Mouse (Mus musculus) MEL (cell line): ENCODE results near the gene Cx3cr1.

Experiments
- CTCF ChIP-seq, 3 experiments: IDR thresholded peaks in 2 of 3; conservative IDR thresholded peaks in 1 of 3; 2 replicates each; pipeline ENCODE4 v1.5.1; 2011 to 2012; ENCODE audit warnings: low read length in 3 of 3, low read depth in 2 of 3, mild to moderate bottlenecking in 2 of 3, improper control_type of control experiment in 1 of 3, inconsistent platforms in 1 of 3, mixed read lengths in 1 of 3, moderate library complexity in 1 of 3; ENCODE audit not compliant: control insufficient read depth in 1 of 3, insufficient read depth in 1 of 3, poor library complexity in 1 of 3, severe bottlenecking in 1 of 3
- TAL1 ChIP-seq: IDR thresholded peaks from 2 replicates; pipeline ENCODE4 v1.6.1; 2012; ENCODE audit warnings: mild to moderate bottlenecking, inconsistent platforms, low read length, moderate library complexity, mixed read lengths
- TCF12 ChIP-seq: IDR thresholded peaks from 2 replicates; pipeline ENCODE4 v1.6.1; 2014; ENCODE audit warnings: low read depth, mild to moderate bottlenecking, inconsistent platforms, low read length, improper control_type of control experiment, moderate library complexity

DNA sequence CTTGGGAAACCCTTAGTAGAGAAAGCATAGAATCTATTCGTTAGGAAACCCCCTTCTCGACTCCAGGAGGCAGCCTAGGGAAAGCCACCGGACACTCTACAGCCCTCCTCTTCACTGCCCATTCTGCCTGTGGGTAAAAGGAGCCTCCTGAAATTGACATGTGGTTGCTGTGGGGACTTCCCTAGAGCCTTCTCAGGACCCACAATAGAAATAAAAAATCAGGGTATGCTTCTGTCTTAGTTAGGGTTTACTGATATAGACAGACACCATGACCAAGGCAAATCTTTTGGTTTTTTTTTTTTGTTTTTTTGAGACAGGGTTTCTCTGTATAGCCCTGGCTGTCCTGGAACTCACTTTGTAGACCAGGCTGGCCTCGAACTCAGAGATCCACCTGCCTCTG lies 73.6 kb downstream of the Cx3cr1 start:
- TF ChIP-seq CTCF (IDR thresholded peaks at IDR 0.05 in 2 of 3, conservative IDR thresholded peaks at IDR 0.05 in 1 of 3; ENCODE audit: control insufficient read depth in 1 of 3, insufficient read depth in 1 of 3, low read depth in 2 of 3, low read length in 3 of 3, poor library complexity in 1 of 3, severe bottlenecking in 1 of 3) (no peak), TCF12 (no peak), TAL1 (no peak)
